Mouse (Mus musculus) lung, adult 2 months (tissue): Measurements from ENCODE around the gene Maml3.

Experiments
- CTCF ChIP-seq: fragments of 200-500 bp; IDR thresholded peaks from 2 replicates; pipeline ENCODE4 v1.5.1; 2011; ENCODE audit warnings: mild to moderate bottlenecking, low read length, control low read depth; ENCODE audit not compliant: insufficient read depth
- POLR2A ChIP-seq: fragments of 200-500 bp; IDR thresholded peaks from 2 replicates; pipeline ENCODE4 v1.6.1; 2011; ENCODE audit warnings: low read depth, mild to moderate bottlenecking, control low read depth, low read length, borderline replicate concordance; ENCODE audit errors: extremely low read depth

GRCm38 (mm10) chr3:51660060-51660459 is 444.8 kb downstream of the Maml3 start, which contains the start of gene Mgst2:
- TF ChIP-seq CTCF, result no peak
- TF ChIP-seq POLR2A, result no peak
